Mouse (Mus musculus) testis, adult 2 months (tissue): ENCODE measurements at regions not wholly inside any gene's neighbourhood (a gene's known extent, or its start where the extent isn't known, plus 50 kb on each side); places are given as distances from the start of the nearest gene placed in this dataset.

Experiments
- CTCF ChIP-seq: fragments of 200-500 bp; IDR thresholded peaks from 2 replicates; pipeline ENCODE4 v1.5.1; 2012; ENCODE audit warnings: low read depth, mild to moderate bottlenecking, inconsistent platforms, low read length, moderate library complexity; ENCODE audit not compliant: control insufficient read depth, insufficient read depth, insufficient replicate concordance
- POLR2A ChIP-seq: fragments of 200-500 bp; IDR thresholded peaks from 2 replicates; pipeline ENCODE4 v1.6.1; 2012; ENCODE audit warnings: low read depth, mild to moderate bottlenecking, inconsistent platforms, low read length, moderate library complexity; ENCODE audit not compliant: control insufficient read depth

GRCm38 (mm10) chr8:126244321-126244720 is 54.0 kb upstream of the Slc35f3 start:
- TF ChIP-seq CTCF, result no peak
- no peak for TF ChIP-seq POLR2A
